Mouse (Mus musculus) liver, embryonic 12.5 days (tissue): ENCODE measurements around the gene Olfr60. TPM values are rescaled to one million over a fixed set of nuclear protein-coding genes. Genes with fewer than 3 reads are reported as not detected.

Experiments used
- ATAC-seq: fragments of 200-750 bp; cut with Nextera tagmentation; 2 replicates; pipeline ENCODE4 v1.8.0; 2017; ENCODE audit warnings: moderate number of reproducible peaks, mild to moderate bottlenecking, moderate library complexity
- H3K27ac ChIP-seq: fragments of 300-500 bp; sonication (generic); 2 replicates; pipeline ENCODE4 v1.5.1; 2016; ENCODE audit warnings: mild to moderate bottlenecking
- H3K27me3 ChIP-seq: fragments of 300-500 bp; sonication (generic); replicated peaks from 2 replicates; pipeline ENCODE4 v1.6.1; 2016; ENCODE audit warnings: mild to moderate bottlenecking, moderate library complexity
- H3K36me3 ChIP-seq: fragments of 300-500 bp; sonication (generic); 2 replicates; pipeline ENCODE4 v1.6.1; 2016; ENCODE audit warnings: mild to moderate bottlenecking, moderate library complexity
- H3K4me1 ChIP-seq: fragments of 300-500 bp; sonication (generic); 2 replicates; pipeline ENCODE4 v1.6.1; 2016
- H3K4me2 ChIP-seq: fragments of 300-500 bp; sonication (generic); 2 replicates; pipeline ENCODE4 v1.6.1; 2016; ENCODE audit warnings: mild to moderate bottlenecking, moderate library complexity
- H3K4me3 ChIP-seq: fragments of 300-500 bp; sonication (generic); 2 replicates; pipeline ENCODE4 v1.5.1; 2016; ENCODE audit warnings: mild to moderate bottlenecking, moderate library complexity
- H3K9ac ChIP-seq: fragments of 300-500 bp; sonication (generic); 2 replicates; pipeline ENCODE4 v1.6.1; 2016; ENCODE audit warnings: mild to moderate bottlenecking, moderate library complexity
- H3K9me3 ChIP-seq: fragments of 300-500 bp; sonication (generic); replicated peaks from 2 replicates; pipeline ENCODE4 v1.6.1; 2016; ENCODE audit warnings: mild to moderate bottlenecking, moderate library complexity
- WGBS: fragments of 180-500 bp; shearing (Covaris S2); methylation state at CpG from one replicate; pipeline ENCODE4 v1.1.7; 2016; ENCODE audit not compliant: insufficient replicate concordance; 5-methylcytosine and 5-hydroxymethylcytosine counted together
- polyA plus RNA-seq: library from polyadenylated mRNA; unstranded; fragments of >200 nt; fragmentation: Nextera tagmentation; extraction: Ambion mirVana; gene quantifications from 2 replicates; pipeline ENCODE4 v1.2.1, GENCODE M21; 2016

The Olfr60 gene
- polyA plus RNA-seq: not detected in 2 replicates

DNA sequence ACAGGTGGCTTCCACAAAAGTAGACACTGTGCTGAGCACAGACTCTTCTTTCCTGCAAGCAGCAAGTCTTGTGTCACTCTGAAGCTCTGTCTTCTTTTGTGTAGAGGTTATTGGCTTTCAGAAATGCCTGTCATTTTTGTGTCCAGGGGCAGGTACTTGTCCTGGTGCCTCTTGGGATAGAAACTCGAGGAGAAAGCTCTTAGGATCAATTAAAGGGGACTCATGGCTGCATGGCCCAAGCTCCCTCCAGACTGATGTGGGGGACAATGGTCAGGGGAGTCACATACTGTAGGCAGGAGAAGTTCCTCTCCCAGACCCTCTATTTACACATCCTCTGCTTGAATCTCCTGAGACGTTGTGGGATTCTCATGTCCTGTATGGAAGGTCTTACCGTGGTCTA is at the start of gene Olfr60:
Gene Olfr60, minus strand, starts transcription at position 101 of the 400 bp plus-strand sequence.
- Histone ChIP-seq H3K4me2 (no peak within 1 kb of the TSS), H3K4me3 (no peak within 1 kb of the TSS), H3K4me1 (no peaks in the 10 kb centered on the region), H3K27me3 (no peaks in the 10 kb centered on the region), H3K36me3 (no peaks in the 10 kb centered on the region), H3K9ac (no peak within 1 kb of the TSS), H3K27ac (no peak within 1 kb of the TSS), H3K9me3 (no peaks in the 10 kb centered on the region)
- WGBS: 42% methylated on average over 3 of the region's 3 CpGs
- no peak for ATAC-seq

DNA sequence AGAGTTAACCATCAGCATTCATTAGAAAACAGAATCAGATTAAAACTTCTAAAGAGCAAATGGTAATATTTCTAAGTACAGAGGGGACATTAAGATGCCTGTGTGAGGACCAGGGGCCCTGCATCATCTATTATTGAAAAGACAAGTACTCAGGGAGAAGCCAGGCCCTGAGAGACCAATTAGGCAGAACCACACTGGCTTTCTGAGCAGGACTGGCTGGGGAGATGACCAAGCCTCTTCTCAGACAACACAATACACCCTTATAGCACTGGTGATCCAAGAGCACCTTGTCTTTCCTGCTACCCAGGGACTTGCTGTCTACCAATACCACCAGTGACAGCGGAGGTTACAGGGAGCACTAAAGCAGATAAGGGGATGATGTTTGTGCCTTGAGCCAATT is 41.3 kb upstream of the Olfr60 start, which contains the start of gene Olfr531:
Gene Olfr531, minus strand, starts transcription at position 101 of the 400 bp plus-strand sequence.
- no peak within 1 kb of the TSS for H3K9ac ChIP-seq
- no peak within 1 kb of the TSS for H3K4me2 ChIP-seq
- no peak within 1 kb of the TSS for H3K27ac ChIP-seq
- H3K36me3 ChIP-seq: no peaks in the 10 kb centered on the region
- ATAC-seq: no peak
- no peaks in the 10 kb centered on the region for H3K27me3 ChIP-seq
- WGBS: 76% methylated on average over 1 of the region's 1 CpGs
- no peaks in the 10 kb centered on the region for H3K9me3 ChIP-seq
- no peaks in the 10 kb centered on the region for H3K4me1 ChIP-seq
- no peak within 1 kb of the TSS for H3K4me3 ChIP-seq

DNA sequence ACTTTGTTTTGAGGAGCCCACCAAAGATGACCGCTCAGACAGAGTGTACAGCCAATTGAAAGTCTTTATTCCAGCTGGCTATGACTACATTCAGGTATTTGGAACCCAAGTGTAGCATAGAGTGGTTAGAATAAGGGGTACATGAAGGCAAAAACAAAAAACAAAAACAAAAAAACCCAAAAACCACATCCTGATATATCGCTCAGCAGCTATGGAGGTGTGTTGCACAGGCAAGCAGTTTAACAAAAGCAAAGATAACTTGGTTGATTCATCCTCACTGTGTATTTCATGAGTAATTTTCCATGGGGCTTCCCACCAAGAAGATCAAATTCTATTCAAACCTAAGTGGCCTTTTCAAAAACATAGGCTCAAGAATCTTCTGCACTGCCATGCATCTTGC is 15.4 kb upstream of the Olfr60 start:
- no peaks in the 10 kb centered on the region for H3K9me3 ChIP-seq
- no peaks in the 10 kb centered on the region for H3K4me1 ChIP-seq
- H3K4me2 ChIP-seq: no peak overlapping the region
- no peaks in the 10 kb centered on the region for H3K36me3 ChIP-seq
- WGBS: 76% methylated on average over 2 of the region's 2 CpGs
- H3K9ac ChIP-seq: no peak overlapping the region
- H3K27ac ChIP-seq: no peak overlapping the region
- no peak for ATAC-seq
- no peak overlapping the region for H3K4me3 ChIP-seq
- no peaks in the 10 kb centered on the region for H3K27me3 ChIP-seq

DNA sequence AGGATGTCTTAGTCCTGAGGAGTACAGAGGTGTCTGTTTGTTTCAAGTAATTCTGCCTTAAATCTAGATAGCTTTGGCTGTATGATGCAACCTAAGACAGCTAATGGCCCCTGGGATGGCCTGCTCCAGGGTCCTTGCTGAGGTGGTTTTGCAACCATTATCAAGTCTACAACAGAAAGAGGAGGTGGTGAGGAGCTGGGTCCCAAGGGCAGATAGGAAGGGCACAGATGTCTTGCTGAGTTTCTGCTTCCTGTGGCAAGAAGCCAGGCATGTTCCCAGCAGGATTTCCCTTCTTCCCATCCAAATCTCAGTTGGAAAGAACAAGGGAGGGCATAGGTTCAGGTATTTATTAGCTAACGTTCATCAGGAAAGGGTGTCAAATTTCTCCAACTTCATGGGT is 14.8 kb upstream of the Olfr60 start, which contains the start of gene Olfr530:
Gene Olfr530, minus strand, starts transcription at position 101 of the 400 bp plus-strand sequence.
- no peaks in the 10 kb centered on the region for H3K36me3 ChIP-seq
- H3K9ac ChIP-seq: no peak within 1 kb of the TSS
- H3K9me3 ChIP-seq: no peaks in the 10 kb centered on the region
- no peak within 1 kb of the TSS for H3K27ac ChIP-seq
- H3K4me3 ChIP-seq: no peak within 1 kb of the TSS
- H3K4me1 ChIP-seq: no peaks in the 10 kb centered on the region
- ATAC-seq: no peak
- H3K4me2 ChIP-seq: no peak within 1 kb of the TSS
- WGBS: 46% methylated on average over 1 of the region's 1 CpGs
- H3K27me3 ChIP-seq: no peaks in the 10 kb centered on the region

DNA sequence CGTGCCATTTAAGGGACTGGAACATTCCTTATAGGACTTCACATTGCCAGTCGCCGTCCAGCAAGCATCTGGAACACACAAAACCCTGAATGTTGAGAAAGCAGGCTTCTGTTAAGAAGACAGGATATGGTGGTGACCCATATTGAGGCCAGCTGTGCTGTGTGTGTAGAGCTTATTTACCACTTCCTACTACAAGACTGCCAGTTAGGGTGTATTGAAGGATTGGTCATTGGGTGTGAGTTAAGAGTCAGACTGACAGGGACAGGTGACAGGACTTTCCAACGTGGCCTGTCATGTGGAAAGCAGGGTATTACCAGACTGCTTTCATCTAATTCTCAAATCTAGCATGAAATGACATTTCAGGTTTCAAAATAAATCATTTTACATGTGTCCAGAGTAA is 12.8 kb upstream of the Olfr60 start:
- Histone ChIP-seq H3K27me3 (no peaks in the 10 kb centered on the region), H3K4me2 (no peak overlapping the region), H3K36me3 (no peaks in the 10 kb centered on the region), H3K4me1 (no peaks in the 10 kb centered on the region), H3K9ac (no peak overlapping the region), H3K27ac (no peak overlapping the region), H3K9me3 (no peaks in the 10 kb centered on the region), H3K4me3 (no peak overlapping the region)
- no peak for ATAC-seq
- 56% methylated on average over 4 of the region's 4 CpGs for WGBS

DNA sequence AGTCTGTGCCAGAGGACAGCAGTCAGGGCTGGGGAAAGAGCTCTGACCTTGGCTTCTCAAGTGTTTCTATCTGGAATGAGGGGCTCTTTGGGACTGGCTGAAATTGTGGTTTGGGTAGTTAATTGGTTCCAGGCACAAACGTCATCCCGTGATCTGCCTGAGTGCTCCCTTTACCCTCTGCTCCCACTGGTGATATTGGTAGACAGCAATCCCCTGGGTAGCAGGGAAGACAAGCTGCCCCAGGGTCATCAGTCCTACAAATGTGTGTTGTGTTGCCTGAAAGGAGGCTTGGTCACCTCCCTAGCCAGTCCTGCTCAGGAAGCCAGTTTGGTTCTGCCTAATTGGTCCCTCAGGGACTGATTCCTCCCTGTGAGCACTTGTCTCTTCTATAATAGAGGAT is 27.8 kb downstream of the Olfr60 start, which contains the start of gene Olfr527:
Gene Olfr527, plus strand, starts transcription at position 301 of the 400 bp plus-strand sequence.
- H3K9me3 ChIP-seq: no peaks in the 10 kb centered on the region
- 83% methylated on average over 2 of the region's 2 CpGs for WGBS
- H3K4me2 ChIP-seq: no peak within 1 kb of the TSS
- no peak within 1 kb of the TSS for H3K9ac ChIP-seq
- H3K4me1 ChIP-seq: no peaks in the 10 kb centered on the region
- no peak within 1 kb of the TSS for H3K4me3 ChIP-seq
- H3K27ac ChIP-seq: no peak within 1 kb of the TSS
- ATAC-seq: no peak
- no peaks in the 10 kb centered on the region for H3K36me3 ChIP-seq
- H3K27me3 ChIP-seq: no peaks in the 10 kb centered on the region

DNA sequence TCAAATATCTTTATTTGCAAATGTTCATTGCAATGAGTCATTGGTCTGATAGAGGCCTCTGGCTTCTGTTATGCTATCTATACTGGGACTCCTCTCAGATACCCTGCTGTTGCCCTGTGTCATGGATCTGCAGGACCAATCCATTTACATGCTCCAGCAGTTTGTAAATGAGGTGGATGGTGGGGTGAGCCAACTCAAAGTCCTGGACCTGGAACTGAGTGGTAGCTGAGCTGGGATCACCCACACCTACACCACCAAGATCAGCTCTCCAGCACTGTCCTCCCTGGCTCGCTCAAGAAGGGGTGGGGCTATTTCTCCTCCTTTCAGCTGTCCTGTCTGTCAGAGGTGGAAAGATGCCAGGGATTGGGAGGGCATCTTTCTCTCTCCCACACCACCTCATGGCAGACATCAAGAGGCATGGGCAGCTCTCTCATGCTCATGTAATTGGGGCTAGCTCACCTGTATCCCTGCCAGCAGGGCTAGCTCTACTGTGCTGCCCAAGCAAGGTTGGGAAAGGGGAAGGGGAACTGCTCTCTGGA is 31.6 kb downstream of the Olfr60 start:
- no peak for ATAC-seq
- H3K9ac ChIP-seq: no peak overlapping the region
- no peaks in the 10 kb centered on the region for H3K27me3 ChIP-seq
- no peak overlapping the region for H3K27ac ChIP-seq
- H3K4me1 ChIP-seq: no peaks in the 10 kb centered on the region
- no peaks in the 10 kb centered on the region for H3K9me3 ChIP-seq
- 38% methylated on average over 1 of the region's 1 CpGs for WGBS
- H3K4me2 ChIP-seq: no peak overlapping the region
- no peaks in the 10 kb centered on the region for H3K36me3 ChIP-seq
- H3K4me3 ChIP-seq: no peak overlapping the region

DNA sequence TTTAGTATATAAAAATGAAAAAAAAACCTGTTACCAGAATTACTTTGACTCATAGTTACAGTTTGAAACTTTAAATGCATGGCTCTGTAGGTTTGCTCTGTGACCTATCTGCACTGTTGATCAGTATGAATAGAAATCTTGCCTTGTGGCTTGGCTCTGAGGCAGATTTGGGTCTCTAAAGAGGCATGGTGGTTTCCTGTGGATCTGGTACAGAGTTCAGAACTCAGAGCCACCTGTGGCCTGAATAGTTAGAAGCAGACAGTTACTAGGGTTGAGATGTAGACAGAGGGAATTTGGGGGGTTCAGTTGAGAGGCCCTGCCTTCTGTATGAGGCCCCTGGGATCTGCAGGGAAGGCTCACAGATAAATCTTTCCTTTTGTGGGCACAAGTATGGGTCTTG is 40.3 kb downstream of the Olfr60 start:
- no peaks in the 10 kb centered on the region for H3K9me3 ChIP-seq
- H3K36me3 ChIP-seq: no peaks in the 10 kb centered on the region
- H3K4me3 ChIP-seq: no peak overlapping the region
- H3K4me1 ChIP-seq: no peaks in the 10 kb centered on the region
- H3K9ac ChIP-seq: no peak overlapping the region
- no peak overlapping the region for H3K27ac ChIP-seq
- no peak for ATAC-seq
- no peak overlapping the region for H3K4me2 ChIP-seq
- H3K27me3 ChIP-seq: no peaks in the 10 kb centered on the region

DNA sequence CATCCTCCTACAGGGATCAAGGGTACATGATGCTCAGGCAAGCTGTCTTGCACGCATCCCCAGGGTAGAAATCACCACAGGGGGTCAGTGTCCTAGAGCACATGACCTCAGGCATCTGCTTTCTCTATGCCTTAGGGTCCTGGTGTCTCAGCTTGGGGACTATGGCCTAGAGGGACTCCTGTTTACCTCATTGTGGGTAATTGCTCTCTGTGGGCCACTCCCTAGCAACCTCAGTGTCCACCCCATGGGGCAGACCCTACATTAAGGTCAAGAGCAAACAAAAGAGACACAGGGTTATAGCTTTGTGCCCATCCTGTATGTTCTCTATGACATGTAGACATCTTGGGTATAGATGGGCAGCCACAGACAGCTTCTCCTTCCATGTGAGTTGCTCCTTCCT is 40.9 kb downstream of the Olfr60 start, which contains the start of gene Olfr525:
Gene Olfr525, plus strand, starts transcription at position 301 of the 400 bp plus-strand sequence.
- no peak within 1 kb of the TSS for H3K4me3 ChIP-seq
- H3K27ac ChIP-seq: no peak within 1 kb of the TSS
- H3K27me3 ChIP-seq: no peaks in the 10 kb centered on the region
- no peak within 1 kb of the TSS for H3K4me2 ChIP-seq
- 33% methylated on average over 1 of the region's 1 CpGs for WGBS
- H3K36me3 ChIP-seq: no peaks in the 10 kb centered on the region
- no peak for ATAC-seq
- no peaks in the 10 kb centered on the region for H3K4me1 ChIP-seq
- no peak within 1 kb of the TSS for H3K9ac ChIP-seq
- H3K9me3 ChIP-seq: no peaks in the 10 kb centered on the region

DNA sequence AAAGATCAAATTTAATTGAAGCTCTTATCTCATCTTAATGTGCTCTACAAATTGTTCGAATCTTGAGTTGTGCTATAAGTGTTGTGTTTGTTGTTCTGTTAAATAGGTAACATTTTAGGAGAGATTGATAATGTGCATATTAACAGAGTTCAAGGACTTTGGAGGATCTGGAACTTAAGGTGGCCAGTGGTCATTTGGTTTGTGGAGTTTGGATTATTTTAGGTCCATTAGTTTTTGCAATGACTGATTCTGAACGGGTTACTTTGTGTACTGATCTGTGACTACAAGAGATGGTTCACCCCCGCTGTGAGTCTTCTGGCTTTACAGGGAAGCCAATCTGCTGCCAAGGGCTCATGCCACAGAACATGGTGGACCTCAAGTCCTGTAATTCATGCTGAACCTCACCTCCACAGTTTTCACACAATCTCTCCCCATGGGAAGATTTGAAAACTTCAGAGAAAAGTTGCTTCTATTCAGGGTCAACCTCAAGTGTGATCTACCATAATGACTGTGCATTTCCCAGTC is 41.5 kb downstream of the Olfr60 start:
- no peaks in the 10 kb centered on the region for H3K27me3 ChIP-seq
- no peak overlapping the region for H3K27ac ChIP-seq
- H3K9ac ChIP-seq: no peak overlapping the region
- H3K4me3 ChIP-seq: no peak overlapping the region
- H3K9me3 ChIP-seq: no peaks in the 10 kb centered on the region
- WGBS: 58% methylated on average over 3 of the region's 3 CpGs
- no peaks in the 10 kb centered on the region for H3K4me1 ChIP-seq
- no peak for ATAC-seq
- no peaks in the 10 kb centered on the region for H3K36me3 ChIP-seq
- H3K4me2 ChIP-seq: no peak overlapping the region

DNA sequence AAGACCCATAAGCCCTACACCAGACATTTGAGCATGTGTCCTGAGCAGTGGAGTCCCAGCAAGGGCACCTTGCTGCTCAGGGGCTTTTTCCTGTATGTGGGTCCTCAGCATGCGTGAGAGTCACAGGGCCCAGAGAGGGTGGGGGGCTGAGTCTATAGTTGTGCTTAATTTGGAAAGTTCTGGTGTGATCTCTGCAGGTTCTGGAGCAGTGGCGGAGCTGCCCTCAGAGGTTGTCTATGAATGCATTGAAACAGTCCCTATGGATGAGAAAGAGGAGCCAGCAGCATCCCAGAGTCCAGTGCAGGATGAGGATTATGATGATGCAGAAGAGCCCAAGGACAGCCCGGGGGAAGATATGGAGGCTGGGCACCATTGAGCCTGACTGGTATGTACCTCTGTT is 62.1 kb downstream of the Olfr60 start:
- no peaks in the 10 kb centered on the region for H3K4me1 ChIP-seq
- 63% methylated on average over 3 of the region's 3 CpGs for WGBS
- H3K36me3 ChIP-seq: no peaks in the 10 kb centered on the region
- ATAC-seq: no peak
- no peaks in the 10 kb centered on the region for H3K27me3 ChIP-seq
- H3K4me3 ChIP-seq: no peak overlapping the region
- no peak overlapping the region for H3K27ac ChIP-seq
- H3K9ac ChIP-seq: no peak overlapping the region
- H3K9me3 ChIP-seq: 0 out of 2 replicates have a peak, but pooled peaks cover 3% of the 10 kb centered on the region
- H3K4me2 ChIP-seq: no peak overlapping the region

DNA sequence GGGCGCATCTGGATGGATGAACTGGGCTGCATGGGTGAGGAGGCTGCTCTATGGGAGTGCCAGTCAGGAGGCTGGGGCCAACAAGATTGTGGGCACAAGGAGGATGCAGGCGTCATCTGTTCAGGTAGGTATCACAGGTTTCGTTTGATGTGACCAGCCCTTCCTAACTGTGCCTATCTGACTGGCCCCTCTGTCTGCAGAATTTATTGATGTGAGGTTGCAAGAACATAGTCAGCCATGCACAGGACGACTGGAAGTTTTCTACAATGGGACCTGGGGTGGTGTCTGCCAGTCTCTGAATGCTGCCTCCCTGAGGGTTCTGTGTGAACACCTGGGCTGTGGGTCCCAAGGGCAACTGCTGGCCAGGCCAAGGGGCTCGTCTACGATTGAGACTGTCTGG is 64.6 kb downstream of the Olfr60 start:
- Histone ChIP-seq H3K4me3 (no peak overlapping the region), H3K27ac (no peak overlapping the region), H3K27me3 (no peaks in the 10 kb centered on the region), H3K9ac (no peak overlapping the region), H3K4me2 (no peak overlapping the region), H3K9me3 (peaks cover 3% of the 10 kb centered on the region; the same call in 1 of the 2 replicates), H3K36me3 (no peaks in the 10 kb centered on the region), H3K4me1 (no peaks in the 10 kb centered on the region)
- no peak for ATAC-seq
- 65% methylated on average over 6 of the region's 6 CpGs for WGBS

DNA sequence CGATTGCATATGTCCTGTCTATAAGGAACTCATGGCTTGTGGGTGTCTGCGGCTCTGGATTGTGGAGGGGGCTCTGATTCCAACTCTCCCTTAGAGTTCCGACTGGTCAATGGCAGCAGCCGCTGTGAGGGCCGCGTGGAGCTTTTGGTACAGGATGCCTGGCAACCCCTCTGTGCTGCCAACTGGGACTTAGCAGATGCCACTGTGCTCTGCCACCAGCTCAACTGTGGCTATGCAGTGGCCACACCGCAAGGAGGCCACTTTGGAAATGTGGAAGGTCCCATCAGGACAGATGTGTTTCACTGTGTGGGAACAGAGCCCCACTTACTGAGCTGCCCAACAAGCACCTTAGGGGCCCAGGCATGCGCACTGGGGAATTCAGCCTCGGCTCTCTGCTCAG is 65.7 kb downstream of the Olfr60 start:
- Histone ChIP-seq H3K4me3 (no peak overlapping the region), H3K27ac (no peak overlapping the region), H3K27me3 (no peaks in the 10 kb centered on the region), H3K9me3 (peaks cover 3% of the 10 kb centered on the region; the same call in 1 of the 2 replicates), H3K4me1 (no peaks in the 10 kb centered on the region), H3K36me3 (no peaks in the 10 kb centered on the region), H3K4me2 (no peak overlapping the region), H3K9ac (no peak overlapping the region)
- no peak for ATAC-seq
- WGBS: 72% methylated on average over 9 of the region's 9 CpGs
